17 mouse cellular contexts compared by ENCODE assay signal in the genomic region with DNA sequence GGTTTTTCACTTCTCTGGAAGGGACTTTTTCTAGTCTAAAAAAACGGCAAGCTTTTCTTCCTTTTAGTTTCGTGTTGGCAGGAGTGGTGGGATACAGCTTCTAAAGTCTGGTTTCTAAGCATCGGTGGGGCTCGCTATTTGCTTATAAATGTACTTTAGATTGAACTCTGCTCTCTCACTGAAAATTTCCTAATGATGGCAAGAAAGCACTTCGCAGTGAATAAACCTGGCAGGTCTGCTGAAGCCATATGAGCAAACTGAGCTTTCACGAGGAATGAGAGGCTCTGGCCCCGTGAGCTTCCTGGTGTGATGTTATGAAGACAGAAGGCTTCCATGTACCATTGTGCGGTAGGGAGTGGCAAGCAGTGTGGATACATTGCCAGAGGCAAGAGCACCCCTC.
DNase-seq lines count a peak whose midpoint lies in the region; ATAC-seq lines count a peak whose summit lies in the region.
"Had no signal": no experiment of that assay in that cellular context is flagged by ENCODE, and none has a peak within 500 bp of the region (broad histone marks: within the 10 kb centered on the region; RNA-seq: fewer than 3 reads in every experiment).

No protein-coding gene starts in this region.

- 41% methylated on average over 8 of the region's 8 CpGs for WGBS in forebrain, embryonic 13.5 days
- 31% methylated on average over 8 of the region's 8 CpGs for WGBS in hindbrain, embryonic 13.5 days
- WGBS in midbrain, embryonic 14.5 days: 30% methylated on average over 8 of the region's 8 CpGs

- H3K9me3 ChIP-seq in forebrain, embryonic 13.5 days (replicated peaks): no peaks in the 10 kb centered on the region
- no peaks in the 10 kb centered on the region for H3K9me3 ChIP-seq in hindbrain, embryonic 13.5 days
- H3K9me3 ChIP-seq in midbrain, embryonic 14.5 days (ENCODE audit: control insufficient read depth, low read length): no peaks in the 10 kb centered on the region
- H3K9me3 ChIP-seq: intestine, embryonic 15.5 days; liver, embryonic 13.5 days; lung, embryonic 15.5 days; stomach, embryonic 15.5 days had no signal

- H3K9ac ChIP-seq in forebrain, embryonic 13.5 days: no peak overlapping the region
- H3K9ac ChIP-seq in hindbrain, embryonic 13.5 days: no peak overlapping the region
- H3K9ac ChIP-seq in midbrain, embryonic 14.5 days (replicated peaks; ENCODE audit: low read length): no peak overlapping the region; the same call in 1 of the 2 replicates
- H3K9ac ChIP-seq: intestine, embryonic 15.5 days; liver, embryonic 13.5 days; lung, embryonic 15.5 days; stomach, embryonic 15.5 days had no signal

- ATAC-seq in forebrain, embryonic 13.5 days: no peak
- no peak for ATAC-seq in hindbrain, embryonic 13.5 days (ENCODE audit: low FRiP score)
- no peak for ATAC-seq in midbrain, embryonic 14.5 days (ENCODE audit: low FRiP score, low TSS enrichment)
- ATAC-seq: intestine, embryonic 15.5 days had no signal

- no peaks in the 10 kb centered on the region for H3K27me3 ChIP-seq in forebrain, embryonic 13.5 days
- no peaks in the 10 kb centered on the region for H3K27me3 ChIP-seq in hindbrain, embryonic 13.5 days
- H3K27me3 ChIP-seq in midbrain, embryonic 14.5 days (ENCODE audit: control insufficient read depth, insufficient read depth, low read length): no peaks in the 10 kb centered on the region
- H3K27me3 ChIP-seq: intestine, embryonic 15.5 days; liver, embryonic 13.5 days; lung, embryonic 15.5 days; stomach, embryonic 15.5 days had no signal

- no peaks in the 10 kb centered on the region for H3K36me3 ChIP-seq in forebrain, embryonic 13.5 days (ENCODE audit: poor library complexity, severe bottlenecking)
- no peaks in the 10 kb centered on the region for H3K36me3 ChIP-seq in hindbrain, embryonic 13.5 days
- no peaks in the 10 kb centered on the region for H3K36me3 ChIP-seq in midbrain, embryonic 14.5 days (ENCODE audit: control insufficient read depth, insufficient read depth, low read length)
- H3K36me3 ChIP-seq: intestine, embryonic 15.5 days; liver, embryonic 13.5 days; lung, embryonic 15.5 days; stomach, embryonic 15.5 days had no signal

- DNase-seq in R1 (ENCODE audit: low read depth, low spot score): peak; percentile 33
- DNase-seq in midbrain, embryonic 14.5 days: no peak
- DNase-seq in embryo, embryonic 10.5 days (ENCODE audit: low spot score): no peak
- DNase-seq in ovary, postnatal 36 days (ENCODE audit: low spot score): no peak
- DNase-seq in cerebellum, adult 9-11 months: no peak
- DNase-seq: gastrocnemius, postnatal 10 days; heart, adult 2 months; layer of hippocampus, postnatal 36 days; left cerebral cortex, postnatal 4 days; liver, embryonic 13.5 days; spleen, adult 18-20 months had no signal

- peaks cover 39% of the 10 kb centered on the region for H3K4me1 ChIP-seq in forebrain, embryonic 13.5 days
- H3K4me1 ChIP-seq in hindbrain, embryonic 13.5 days (replicated peaks): peaks cover 29% of the 10 kb centered on the region
- peaks cover 14% of the 10 kb centered on the region for H3K4me1 ChIP-seq in midbrain, embryonic 14.5 days (ENCODE audit: control insufficient read depth, insufficient read depth, low read length)
- H3K4me1 ChIP-seq: liver, embryonic 13.5 days; lung, embryonic 15.5 days; stomach, embryonic 15.5 days had no signal

- peak overlapping the region; percentile 60 for H3K27ac ChIP-seq in forebrain, embryonic 13.5 days
- peak overlapping the region; percentile 41 for H3K27ac ChIP-seq in hindbrain, embryonic 13.5 days
- peak overlapping the region; percentile 23; the same call in 1 of the 2 replicates for H3K27ac ChIP-seq in midbrain, embryonic 14.5 days (replicated peaks; ENCODE audit: low read depth, low read length)
- H3K27ac ChIP-seq: heart, adult 2 months; intestine, embryonic 15.5 days; liver, embryonic 13.5 days; lung, embryonic 15.5 days; macrophage; stomach, embryonic 15.5 days had no signal

- H3K4me2 ChIP-seq in forebrain, embryonic 13.5 days: peak overlapping the region; percentile 11
- peak overlapping the region; percentile 16; the same call in 1 of the 2 replicates for H3K4me2 ChIP-seq in hindbrain, embryonic 13.5 days
- H3K4me2 ChIP-seq in midbrain, embryonic 14.5 days (ENCODE audit: low read length): peak overlapping the region; percentile 1
- H3K4me2 ChIP-seq: intestine, embryonic 15.5 days; liver, embryonic 13.5 days; lung, embryonic 15.5 days; stomach, embryonic 15.5 days had no signal

- no peak overlapping the region for H3K4me3 ChIP-seq in forebrain, embryonic 13.5 days
- H3K4me3 ChIP-seq in hindbrain, embryonic 13.5 days: no peak overlapping the region
- no peak overlapping the region for H3K4me3 ChIP-seq in midbrain, embryonic 14.5 days (replicated peaks; ENCODE audit: low read depth, low read length)
- H3K4me3 ChIP-seq: heart, adult 2 months; intestine, embryonic 15.5 days; liver, embryonic 13.5 days; lung, embryonic 15.5 days; stomach, embryonic 15.5 days had no signal
